Mouse (Mus musculus): ENCODE data around the gene Zfp933.

DNA sequence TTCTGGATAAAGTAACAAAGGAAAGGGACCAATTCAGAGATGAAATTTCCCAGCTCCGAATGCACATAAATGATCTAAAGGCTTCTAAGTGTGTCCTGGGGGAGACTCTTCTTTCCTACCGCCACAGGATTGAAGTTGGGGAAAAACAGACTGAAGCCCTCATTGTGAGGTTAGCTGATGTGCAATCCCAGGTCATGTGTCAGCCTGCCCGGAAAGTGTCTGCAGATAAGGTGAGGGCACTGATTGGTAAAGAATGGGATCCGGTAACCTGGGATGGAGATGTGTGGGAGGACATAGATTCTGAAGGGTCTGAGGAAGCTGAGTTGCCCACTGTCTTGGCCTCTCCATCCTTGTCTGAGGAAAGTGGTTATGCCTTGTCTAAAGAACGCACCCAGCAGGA is 21.1 kb upstream of the Zfp933 start:
- no peak for TF ChIP-seq POLR2A (IDR thresholded peaks at IDR 0.05; ENCODE audit: borderline replicate concordance, control insufficient read depth, low read depth, low read length)
- no peak for TF ChIP-seq CTCF (IDR thresholded peaks at IDR 0.05; ENCODE audit: control insufficient read depth, insufficient read depth, low read length)

All from bone marrow, adult 2 months (tissue).